Mouse (Mus musculus) megakaryocyte-erythroid progenitor cell, adult 5 weeks (primary cell): ENCODE results near the gene Gm8113. TPM values are rescaled to one million over a fixed set of nuclear protein-coding genes. Genes with fewer than 3 reads are reported as not detected.

ENCODE experiments used
- polyA plus RNA-seq: library from polyadenylated mRNA; stranded (reverse); fragments of >175 nt; gene quantifications from 2 replicates; pipeline ENCODE4 v1.2.3, GENCODE M21; 2012

The Gm8113 gene
- polyA plus RNA-seq: 0.29 and 0.31 TPM in 2 replicates

GRCm38 (mm10) chr14:43924688-43925403, at the start of gene Gm8113:
Gene Gm8113 (plus strand): TSS chr14:43925390.

GRCm38 (mm10) chr14:43875417-43875816, 49.8 kb upstream of the Gm8113 start, which contains the start of gene Ear1:
Gene Ear1 (minus strand): TSS chr14:43875517.

GRCm38 (mm10) chr14:43923459-43923858, 1.7 kb upstream of the Gm8113 start, which contains the start of gene Ear10:
Gene Ear10 (minus strand): TSS chr14:43923559.

GRCm38 (mm10) chr14:43956769-43957168, 31.6 kb downstream of the Gm8113 start, which contains the start of gene Ang5:
Gene Ang5 (plus strand): TSS chr14:43957069.

Other genes starting within 250 kb of the Gm8113 start
- gene Gm8165, start 248.2 kb upstream of the Gm8113 start, polyA plus RNA-seq: not detected in 2 replicates
- gene Gm7324, start 227.6 kb upstream of the Gm8113 start, polyA plus RNA-seq: 0.11 and 0.13 TPM in 2 replicates
- gene Gm16506, start 197.9 kb upstream of the Gm8113 start, polyA plus RNA-seq: not detected in 2 replicates
- gene Gm6526, start 177.5 kb upstream of the Gm8113 start, polyA plus RNA-seq: not detected in 2 replicates
- gene Gm8180, start 140.6 kb upstream of the Gm8113 start, polyA plus RNA-seq: not detected in 2 replicates
- gene Ear1, start 49.9 kb upstream of the Gm8113 start, polyA plus RNA-seq: 0.12 and 0.15 TPM in 2 replicates
- not detected in 2 replicates for gene Ear10, start 1.8 kb upstream of the Gm8113 start, polyA plus RNA-seq
- gene Ang5, start 31.7 kb downstream of the Gm8113 start, polyA plus RNA-seq: not detected in 2 replicates
- not detected in 2 replicates for gene Ang6, start 76.9 kb downstream of the Gm8113 start, polyA plus RNA-seq
- gene Ear2, start 177.3 kb downstream of the Gm8113 start, polyA plus RNA-seq: 0.19 and 1.2 TPM in 2 replicates
- not detected in 2 replicates for gene Gm3327, start 198.5 kb downstream of the Gm8113 start, polyA plus RNA-seq